8 mouse cellular contexts compared by ENCODE assay signal in genomic region chr5:33438214-33438613, GRCm38 (mm10). TPM values are rescaled to one million over a fixed set of nuclear protein-coding genes. Genes with fewer than 3 reads are reported as not detected.
DNase-seq lines count a peak whose midpoint lies in the region; ATAC-seq lines count a peak whose summit lies in the region.

No protein-coding gene starts in this region.

- intact Hi-C loops in left cerebral cortex, postnatal 25 days (cut with DNase I) = loop anchor here (10.0 kb wide), 1 partner anchor 1947 kb away; the partner anchor contains the start of gene Hmx1

- no peak overlapping the region for H3K4me3 ChIP-seq in intestine, embryonic 15.5 days (replicated peaks)
- no peak overlapping the region for H3K4me3 ChIP-seq in stomach, embryonic 15.5 days (replicated peaks)

- 3% methylated on average over 23 of the region's 23 CpGs for WGBS in intestine, embryonic 15.5 days
- 1% methylated on average over 23 of the region's 23 CpGs for WGBS in stomach, embryonic 15.5 days

- peaks cover 19% of the 10 kb centered on the region for H3K4me1 ChIP-seq in intestine, embryonic 15.5 days (replicated peaks)
- peaks cover 21% of the 10 kb centered on the region for H3K4me1 ChIP-seq in stomach, embryonic 15.5 days

- H3K27me3 ChIP-seq in intestine, embryonic 15.5 days (replicated peaks) = peaks cover 76% of the 10 kb centered on the region
- H3K27me3 ChIP-seq in stomach, embryonic 15.5 days (replicated peaks) = peaks cover 77% of the 10 kb centered on the region

- H3K9ac ChIP-seq in intestine, embryonic 15.5 days = no peak overlapping the region
- H3K9ac ChIP-seq in stomach, embryonic 15.5 days = no peak overlapping the region

- no peaks in the 10 kb centered on the region for H3K36me3 ChIP-seq in intestine, embryonic 15.5 days
- no peaks in the 10 kb centered on the region for H3K36me3 ChIP-seq in stomach, embryonic 15.5 days

- no peak overlapping the region for H3K27ac ChIP-seq in intestine, embryonic 15.5 days
- H3K27ac ChIP-seq in stomach, embryonic 15.5 days = no peak overlapping the region

- peak; percentile 23 for DNase-seq in cerebellum, adult 8-10 months
- no peak for DNase-seq in cerebellum, adult 11 months
- DNase-seq in adrenal gland, postnatal 4 days (ENCODE audit: low spot score in 2 of 2) = peak; percentile 84 to 89
- DNase-seq in gastrocnemius, adult 8-10 months (ENCODE audit: low spot score in 2 of 2) = peak; percentile 74 to 76
- peak; percentile 21 to 48 for DNase-seq in left cerebral cortex, postnatal 25 days (ENCODE audit: low spot score in 2 of 2)

- H3K4me2 ChIP-seq in intestine, embryonic 15.5 days (replicated peaks) = no peak overlapping the region
- H3K4me2 ChIP-seq in stomach, embryonic 15.5 days = no peak overlapping the region

- ATAC-seq in intestine, embryonic 15.5 days = peak; percentile 89
- peak; percentile 85 for ATAC-seq in megakaryocyte-erythroid progenitor cell, adult 5-6 weeks (replicated peaks; ENCODE audit: low FRiP score, low TSS enrichment, poor library complexity, severe bottlenecking)
- ATAC-seq in stomach, embryonic 15.5 days (ENCODE audit: insufficient read depth, low FRiP score, low read depth) = peak; percentile 86

- H3K9me3 ChIP-seq in intestine, embryonic 15.5 days = no peaks in the 10 kb centered on the region
- H3K9me3 ChIP-seq in stomach, embryonic 15.5 days = no peaks in the 10 kb centered on the region

RNA-seq across cellular contexts. Expression of gene Nkx1-1, which starts 4.4 kb away (rescaled TPM):
- total RNA-seq in adrenal gland, postnatal 4 days (2021) = not detected
- total RNA-seq in gastrocnemius, adult 8-10 months (2022) = not detected
- not detected in 2 replicates for polyA plus RNA-seq in intestine, embryonic 15.5 days (2015; fragmentation: Nextera tagmentation; extraction: Ambion mirVana)
- total RNA-seq in left cerebral cortex, postnatal 25 days (2021) = not detected
- not detected in 2 replicates for total RNA-seq in megakaryocyte-erythroid progenitor cell, adult 5-6 weeks (2014; fragmentation: Nextera tagmentation)
- not detected in 2 replicates for total RNA-seq in megakaryocyte-erythroid progenitor cell, adult 5-6 weeks (2017)
- not detected in 2 replicates for polyA plus RNA-seq in stomach, embryonic 15.5 days (2015; fragmentation: Nextera tagmentation; extraction: Ambion mirVana)

RNA-seq across cellular contexts. Expression of gene Uvssa, which starts 59.9 kb away (rescaled TPM):
- 10 to 100 TPM; 16.7 to 17.9 TPM for total RNA-seq in adrenal gland, postnatal 4 days (2021)
- total RNA-seq in gastrocnemius, adult 8-10 months (2022) = 1 to 10 TPM; 1.6 to 2.4 (median 2.3) TPM
- 6.7 and 6.8 TPM in 2 replicates for polyA plus RNA-seq in intestine, embryonic 15.5 days (2015; fragmentation: Nextera tagmentation; extraction: Ambion mirVana)
- 1 to 10 TPM; 4.9 to 5.9 TPM for total RNA-seq in left cerebral cortex, postnatal 25 days (2021)
- 9.5 and 13.2 TPM in 2 replicates for total RNA-seq in megakaryocyte-erythroid progenitor cell, adult 5-6 weeks (2014; fragmentation: Nextera tagmentation)
- 4.9 and 6.2 TPM in 2 replicates for total RNA-seq in megakaryocyte-erythroid progenitor cell, adult 5-6 weeks (2017)
- polyA plus RNA-seq in stomach, embryonic 15.5 days (2015; fragmentation: Nextera tagmentation; extraction: Ambion mirVana) = 8.7 and 9.6 TPM in 2 replicates
